Mouse (Mus musculus) spleen, adult 12 weeks (tissue): ENCODE results near the gene Dbp.

Source experiments
- DNase-seq: peaks from one replicate; pipeline ENCODE4 v3.0.0; 2022; ENCODE audit warnings: low spot score

Gene Dbp

DNA sequence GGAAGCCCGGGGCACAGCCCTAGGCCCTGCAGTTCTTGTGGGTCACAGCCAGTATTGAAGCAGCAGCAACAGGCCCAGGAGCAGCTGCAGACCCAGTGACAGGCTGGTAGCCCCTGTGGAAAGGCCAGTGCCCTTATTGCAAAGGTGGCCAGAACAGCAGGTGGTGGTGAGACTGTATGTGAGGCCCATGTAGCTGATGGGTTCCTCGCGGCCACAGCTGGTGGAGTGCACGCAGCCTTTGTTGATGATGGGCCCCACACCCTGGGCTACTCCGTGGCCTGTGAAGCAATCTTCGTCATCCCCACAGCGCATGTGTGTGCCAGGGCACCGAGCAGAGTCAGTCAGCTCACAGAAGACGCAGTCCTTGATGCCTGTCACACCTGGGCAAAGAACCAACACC lies 20.3 kb downstream of the Dbp start:
- no peak for DNase-seq

DNA sequence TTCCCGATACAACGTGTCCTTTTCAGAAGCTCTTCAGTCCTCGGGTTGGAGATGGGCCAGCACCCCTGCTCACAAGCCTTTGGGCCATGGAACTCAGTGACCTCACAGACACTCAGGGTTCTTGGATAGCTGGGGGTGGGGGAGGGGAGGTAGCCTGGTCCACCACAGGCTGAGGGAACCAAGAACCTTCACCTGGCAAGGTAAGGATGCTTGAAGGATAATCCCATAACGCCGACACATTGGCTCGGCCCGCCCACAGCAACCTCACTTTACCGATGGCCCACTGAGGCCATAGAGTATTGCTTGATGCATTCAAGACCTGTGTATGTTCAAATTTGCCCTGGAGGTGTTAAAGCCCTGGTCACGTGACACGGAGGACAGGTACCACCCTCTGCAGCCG lies 20.8 kb downstream of the Dbp start, which contains the start of gene Spaca4:
Spaca4 (minus strand) TSS at position 101 of the 400 bp plus-strand sequence.
- DNase-seq, result no peak

DNA sequence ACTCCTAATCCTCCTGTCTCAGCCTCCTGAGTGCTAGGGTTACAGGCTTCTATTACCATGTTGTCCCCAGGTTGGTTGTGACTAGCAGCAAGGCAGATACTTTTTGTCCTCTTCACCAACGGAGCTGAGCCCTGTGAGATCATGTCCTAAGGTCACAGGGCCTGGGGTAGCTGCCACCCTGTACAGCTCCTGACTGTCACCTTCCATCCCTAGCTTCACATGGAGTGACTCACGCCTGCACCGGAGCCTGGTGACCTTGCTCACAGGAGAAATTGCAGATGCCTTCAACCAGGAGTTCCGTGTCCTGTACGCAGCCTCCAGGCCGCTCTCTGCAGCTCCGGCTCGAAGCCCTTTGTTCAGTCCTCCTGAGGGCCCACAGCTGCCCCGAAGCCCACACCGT lies 21.5 kb downstream of the Dbp start:
- DNase-seq, result no peak

DNA sequence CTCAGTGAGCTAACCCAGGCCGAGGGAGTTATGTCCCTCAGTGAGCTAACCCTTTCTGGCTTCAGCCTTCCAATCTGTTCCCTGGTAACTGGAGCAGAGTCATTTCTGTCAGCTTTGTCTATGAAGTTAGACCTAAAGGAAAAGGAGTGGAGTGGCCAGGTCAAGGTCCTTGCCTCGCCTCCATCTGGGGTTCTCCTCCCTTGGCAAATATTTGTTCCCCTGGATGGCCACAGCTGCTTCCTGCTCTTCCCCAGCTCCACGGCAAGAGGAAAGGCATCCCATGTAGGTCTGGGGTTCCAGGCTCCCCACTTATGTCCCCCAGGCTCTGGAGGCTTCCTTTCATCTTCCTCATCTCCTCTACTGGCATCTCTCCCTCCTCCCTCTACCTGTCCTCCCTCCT lies 22.7 kb downstream of the Dbp start:
- DNase-seq, result no peak

DNA sequence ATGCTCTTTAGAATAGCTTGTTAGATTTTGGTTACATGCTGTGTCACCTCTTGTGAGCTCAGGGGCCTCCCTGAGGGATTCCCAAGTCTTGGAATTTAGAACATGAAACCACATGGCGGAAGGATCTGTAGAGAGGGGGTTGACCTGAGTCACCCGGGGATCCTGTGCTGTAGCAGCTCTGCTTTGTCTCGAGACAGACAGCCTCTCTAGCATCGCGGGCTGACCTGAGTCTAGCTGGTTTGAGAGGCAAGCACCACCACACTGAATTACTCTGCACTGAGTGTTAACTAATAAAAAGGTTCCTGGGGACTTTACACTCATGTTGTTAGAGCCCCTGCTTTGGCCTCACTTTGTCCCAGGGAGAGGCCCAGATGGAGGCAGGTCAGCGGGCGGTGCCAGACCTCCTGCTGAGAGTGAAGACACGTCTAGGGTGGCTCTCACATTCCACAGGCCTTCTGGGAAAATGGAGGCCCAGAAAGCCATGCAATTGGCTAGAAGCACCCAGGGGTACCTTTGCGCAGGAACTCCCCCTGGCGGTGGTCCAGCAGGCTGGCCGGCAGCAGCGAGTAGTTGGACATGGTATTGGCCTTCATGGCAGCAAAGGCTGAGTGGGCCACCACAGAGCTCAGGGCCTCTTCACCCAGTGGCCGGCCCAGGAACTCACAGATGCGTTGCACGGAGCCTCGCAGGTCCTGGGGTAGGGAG lies 26.0 kb downstream of the Dbp start:
- no peak for DNase-seq

DNA sequence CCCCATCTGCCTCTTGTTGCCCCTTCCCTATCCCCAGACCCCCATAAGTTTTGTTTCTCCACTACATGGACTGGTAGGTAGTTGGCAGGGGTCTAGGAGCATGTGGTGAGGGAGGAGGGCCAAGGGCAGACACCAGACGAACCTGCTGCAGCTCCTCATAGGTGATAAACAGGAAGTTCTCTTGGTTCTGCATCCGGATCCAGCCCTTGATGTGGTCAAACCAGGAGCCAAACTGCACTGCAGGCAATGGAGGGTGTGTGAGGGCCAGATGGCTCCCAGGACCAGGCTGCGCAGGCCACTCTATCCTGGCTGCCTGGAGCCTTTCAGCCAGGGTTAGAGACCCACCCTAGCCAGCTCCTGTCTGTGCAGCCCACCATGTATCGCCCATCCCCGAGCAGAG lies 28.6 kb downstream of the Dbp start:
- no peak for DNase-seq

DNA sequence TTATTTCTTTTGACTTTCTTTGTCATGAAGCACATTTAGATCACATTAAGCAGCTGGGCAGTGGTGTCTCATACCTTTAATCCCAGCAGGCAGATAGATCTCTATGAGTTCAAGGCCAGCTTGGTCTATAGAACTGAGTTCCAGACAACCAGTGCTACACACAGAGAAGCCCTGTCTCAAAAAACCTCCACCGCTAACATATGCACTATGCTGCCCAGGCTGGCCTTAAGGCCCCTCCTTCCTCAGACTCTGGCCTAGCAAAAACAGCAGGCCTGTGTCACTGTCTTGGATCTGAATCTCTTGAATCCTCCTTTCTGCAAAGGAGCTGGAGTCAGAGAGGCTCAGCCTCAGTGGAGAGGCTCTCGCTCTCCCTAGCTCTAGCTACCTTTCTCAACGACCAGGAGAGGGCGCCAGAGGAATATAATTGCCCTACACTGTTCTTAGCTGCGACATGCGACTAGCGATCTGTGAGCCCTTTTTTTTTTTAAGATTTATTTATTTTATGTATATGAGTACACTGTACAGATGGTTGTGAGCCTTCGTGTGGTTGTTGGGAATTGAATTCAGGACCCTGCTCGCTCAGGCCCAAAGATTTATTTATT lies 34.4 kb downstream of the Dbp start:
- DNase-seq, result no peak

DNA sequence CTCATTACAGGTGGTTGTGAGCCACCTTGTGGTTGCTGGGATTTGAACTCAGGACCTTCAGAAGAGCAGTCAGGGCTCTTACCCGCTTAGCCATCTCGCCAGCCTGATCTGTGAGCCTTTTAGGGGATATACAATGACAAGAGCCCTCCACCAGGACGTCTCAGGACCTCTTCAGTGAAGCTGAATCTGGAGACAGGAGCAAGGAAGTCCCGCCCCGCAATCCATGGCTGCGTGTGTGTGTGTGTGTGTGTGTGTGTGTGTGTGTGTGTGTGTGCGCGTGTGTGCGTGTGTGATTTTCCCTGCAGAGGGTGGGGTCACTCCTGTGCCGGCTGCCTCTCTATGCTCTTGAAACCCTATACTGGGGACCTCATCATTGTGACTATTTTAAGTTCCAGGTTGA lies 34.9 kb downstream of the Dbp start:
- no peak for DNase-seq

DNA sequence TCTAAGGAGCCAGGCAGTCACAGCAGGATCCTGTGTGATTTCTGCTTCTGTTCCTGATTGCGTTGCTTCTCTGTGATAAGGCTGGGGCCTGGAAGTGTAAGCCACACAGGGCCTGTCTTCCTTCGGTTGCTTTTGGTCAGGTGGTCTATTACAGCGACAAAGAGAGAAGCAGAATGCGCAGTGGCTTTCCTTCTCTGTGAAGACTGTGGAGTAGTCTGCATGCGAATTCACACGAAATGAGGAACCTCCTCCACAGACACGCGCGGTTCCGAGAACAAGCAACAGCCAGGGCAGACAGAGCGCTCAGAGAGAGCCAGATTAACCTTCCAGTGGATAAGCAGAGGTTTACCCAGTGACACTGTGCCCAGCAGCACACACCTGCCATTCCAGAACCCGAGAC lies 36.4 kb downstream of the Dbp start:
- DNase-seq, result no peak

DNA sequence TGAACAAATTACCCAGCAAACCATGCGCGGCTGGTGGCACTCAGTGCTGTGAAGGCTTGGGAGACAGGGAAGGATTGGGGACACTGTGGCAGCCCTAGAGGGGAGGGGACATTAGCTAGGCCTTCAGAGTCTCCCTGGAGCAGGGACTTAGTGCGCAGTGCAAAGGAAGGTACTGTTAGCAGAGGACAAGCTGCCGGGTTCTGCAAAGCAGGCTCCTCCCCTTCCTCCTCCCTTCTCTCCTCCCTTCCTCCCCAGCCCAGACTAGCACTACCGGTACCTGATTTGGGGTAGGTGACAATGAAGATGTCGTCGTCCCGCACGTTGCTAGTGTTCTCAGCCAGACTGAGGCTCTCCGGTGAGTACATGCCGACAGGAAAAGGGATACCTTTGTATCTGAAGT lies 36.9 kb downstream of the Dbp start:
- no peak for DNase-seq

DNA sequence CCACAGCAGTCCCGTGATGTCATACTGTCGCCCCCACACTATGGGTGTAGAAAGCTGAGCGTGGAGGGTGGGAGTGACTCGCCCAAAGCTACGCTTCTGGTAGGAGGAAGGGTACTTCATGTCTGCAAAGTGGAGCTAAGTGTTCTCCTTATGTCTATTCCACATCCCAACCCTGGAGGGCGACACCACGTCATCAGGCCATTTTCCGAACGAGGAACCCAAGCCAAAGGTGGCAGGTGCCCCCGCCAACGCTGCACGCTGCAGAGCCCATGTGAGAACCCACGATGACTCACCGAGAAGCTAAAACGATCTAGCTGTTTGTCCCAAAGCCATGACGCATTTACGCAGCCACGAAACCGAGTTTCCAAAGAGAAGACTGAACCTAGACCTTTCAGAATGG lies 37.5 kb downstream of the Dbp start:
- no peak for DNase-seq

DNA sequence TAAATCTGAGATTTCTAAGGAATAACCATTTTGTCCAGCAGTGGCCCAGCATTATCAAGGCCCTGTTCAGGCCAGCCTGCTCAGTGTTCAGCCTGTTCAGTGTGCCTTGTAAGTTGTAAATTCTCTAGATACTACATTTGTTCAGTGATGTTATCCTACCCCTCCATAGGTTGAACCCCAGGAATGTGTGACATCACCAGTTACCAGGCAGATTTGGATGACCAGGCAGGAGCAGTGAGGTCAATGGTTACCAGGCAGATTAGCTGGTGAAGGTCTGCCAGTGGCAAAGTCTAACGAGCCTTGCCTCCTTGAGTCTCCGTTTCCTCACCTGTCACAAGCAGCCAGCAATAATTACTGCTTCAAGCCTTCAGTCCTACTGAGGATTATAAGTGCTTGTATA lies 39.5 kb downstream of the Dbp start:
- no peak for DNase-seq

DNA sequence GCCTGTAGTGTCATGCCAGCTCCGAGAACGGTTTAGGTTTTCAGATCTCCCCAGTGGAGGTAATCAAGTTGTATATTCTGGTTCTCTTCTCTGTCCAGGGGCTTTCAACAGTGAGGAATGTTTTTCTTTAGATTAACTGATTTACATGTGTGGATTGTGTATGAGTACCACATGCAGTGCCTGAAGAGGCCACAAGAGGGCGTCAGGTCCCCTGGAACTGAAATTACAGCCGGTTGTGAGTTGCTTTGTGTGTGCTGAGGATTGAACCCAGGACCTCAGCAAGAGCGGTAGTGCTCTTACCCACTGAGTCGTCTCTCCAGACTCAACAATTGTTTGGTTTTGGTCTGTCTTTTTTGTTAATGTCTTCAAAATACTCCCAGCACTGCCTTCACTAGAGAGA lies 41.6 kb downstream of the Dbp start:
- no peak for DNase-seq

DNA sequence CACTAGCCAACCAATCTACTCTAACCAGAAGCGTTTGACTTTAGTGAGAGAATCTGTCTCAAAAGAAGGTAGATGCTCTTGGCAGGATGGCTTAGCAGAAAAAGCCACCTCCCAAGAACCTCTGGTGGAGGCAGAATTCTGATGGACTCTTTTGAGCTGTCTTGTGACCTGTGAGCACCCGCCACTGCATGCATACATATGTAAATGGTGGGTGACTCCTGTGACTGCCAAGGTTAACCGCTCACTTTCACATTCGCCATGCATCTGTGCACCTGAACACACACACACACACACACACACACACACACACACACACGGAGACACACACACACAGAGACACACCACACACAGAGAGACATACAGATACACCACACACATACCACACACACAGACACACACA lies 42.6 kb downstream of the Dbp start:
- DNase-seq, result no peak

DNA sequence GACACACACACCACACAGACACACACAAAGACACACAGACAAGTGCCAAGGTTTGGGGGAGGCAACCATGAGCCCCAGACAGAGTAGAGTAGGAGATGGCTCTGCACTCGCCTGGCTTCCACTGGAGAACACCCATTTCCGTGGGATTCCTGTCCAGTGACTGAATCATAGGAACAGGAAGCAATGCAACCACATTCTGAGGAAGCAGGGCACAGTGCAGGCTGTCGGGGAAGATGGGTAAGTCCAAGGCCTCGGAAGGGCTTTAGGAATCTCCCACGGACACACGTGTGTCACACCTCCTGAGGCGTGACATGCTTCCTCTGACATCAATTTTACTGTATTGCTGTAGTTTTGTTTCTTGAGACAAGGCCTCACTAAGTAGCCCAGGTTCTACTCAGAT lies 43.2 kb downstream of the Dbp start:
- DNase-seq, result no peak

DNA sequence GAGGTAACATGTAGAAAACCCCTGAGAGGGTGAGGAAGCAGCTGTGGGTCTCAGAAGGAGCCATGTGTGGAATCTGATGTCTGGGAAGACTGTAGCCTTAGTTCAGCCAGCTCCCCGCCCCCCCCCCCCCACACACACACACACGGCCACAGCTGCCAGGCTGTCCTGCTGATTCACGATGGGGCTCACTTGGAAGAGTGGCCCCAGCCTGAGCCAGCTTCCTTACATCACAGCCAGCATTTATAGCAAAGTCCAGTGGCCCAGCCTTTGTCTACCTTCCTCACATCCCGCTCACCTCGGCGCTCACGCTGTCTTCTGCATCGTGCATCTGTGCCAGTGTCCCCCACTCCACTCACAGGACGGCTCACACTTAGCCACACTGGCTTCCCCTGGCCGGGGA lies 44.5 kb downstream of the Dbp start:
- no peak for DNase-seq

DNA sequence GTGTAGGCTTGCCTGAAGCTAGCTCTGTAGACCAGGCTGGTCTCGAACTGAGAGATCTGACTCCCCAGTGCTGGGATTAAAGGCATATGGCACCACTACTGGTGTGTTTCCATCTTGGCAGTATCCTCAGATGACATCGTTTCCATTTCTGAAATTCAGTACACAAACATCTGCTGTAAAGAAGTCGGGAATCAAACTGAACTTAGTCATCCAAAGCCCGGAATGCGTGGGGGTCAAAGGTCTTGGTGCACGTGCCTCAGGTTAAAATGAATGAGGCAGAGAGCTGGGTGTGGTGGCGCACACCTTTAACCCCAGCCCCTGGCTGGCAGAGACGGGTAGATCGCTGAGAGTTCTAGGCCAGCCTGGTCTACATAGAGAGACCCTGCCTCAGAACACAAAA lies 45.3 kb downstream of the Dbp start:
- DNase-seq, result no peak

DNA sequence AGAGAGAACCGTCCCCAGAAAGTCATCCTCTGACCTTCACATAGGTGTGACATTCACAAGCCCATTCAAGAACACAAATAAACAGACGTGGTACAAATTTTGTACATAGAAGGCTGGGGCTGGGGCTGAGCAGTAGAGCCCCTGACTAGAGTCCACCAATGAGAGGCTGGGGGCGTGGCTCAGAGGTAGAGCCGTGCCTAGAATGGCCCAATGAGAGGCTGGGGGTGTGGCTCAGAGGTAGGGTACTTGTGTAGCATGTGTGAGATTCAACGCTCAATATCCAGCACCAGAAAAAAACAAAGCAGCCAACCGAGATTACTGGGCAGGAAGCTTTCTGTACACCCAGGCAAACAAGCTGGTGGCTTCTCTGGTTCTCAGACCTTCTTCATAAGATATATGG lies 50.8 kb downstream of the Dbp start:
- no peak for DNase-seq

DNA sequence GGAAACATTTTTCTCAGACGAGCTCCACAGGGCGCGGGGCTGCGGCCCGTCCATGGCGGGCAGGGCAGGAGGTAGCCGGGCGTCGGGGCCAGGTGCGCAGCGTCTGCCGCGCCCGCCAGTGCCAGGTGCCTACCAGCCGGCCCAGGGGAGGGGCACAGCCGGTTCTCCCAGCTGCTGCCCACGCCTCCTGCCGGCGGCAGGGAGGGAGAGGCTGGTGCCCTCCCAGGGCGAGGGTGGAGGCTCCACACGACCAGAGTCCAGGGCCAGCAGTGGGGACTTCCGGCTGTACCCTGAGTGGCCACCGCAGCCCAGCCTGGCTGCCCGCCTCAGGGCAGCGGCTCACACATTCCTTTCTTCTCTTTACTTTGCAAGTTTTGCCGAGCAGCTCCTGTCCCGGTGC lies 54.5 kb downstream of the Dbp start:
- DNase-seq, result no peak
